Mouse (Mus musculus): ENCODE data around the gene Zmiz1. TPM values are rescaled to one million over a fixed set of nuclear protein-coding genes. Genes with fewer than 3 reads are reported as not detected.

Zmiz1 gene
- polyA plus RNA-seq, 1 experiment from 2014 or later: 80.3 TPM

- Histone ChIP-seq H3K36me3 (peaks cover 19% of the 10 kb centered on the region), H3K27me3 (no peaks in the 10 kb centered on the region), H3K9me3 (no peaks in the 10 kb centered on the region), H3K4me2 (replicated peaks) (no peak overlapping the region), H3K4me3 (replicated peaks) (no peak overlapping the region), H3K4me1 (replicated peaks) (peaks cover 77% of the 10 kb centered on the region), H3K9ac (replicated peaks) (0 out of 2 replicates have a peak overlapping the region, but pooled peaks have one; percentile 0), H3K27ac (peak overlapping the region; percentile 66)
- 80% methylated on average over 11 of the region's 11 CpGs for WGBS
- no peak for ATAC-seq
Observed at GRCm38 (mm10) chr14:25523230-25524110, 64.5 kb downstream of the Zmiz1 start.

- ATAC-seq: no peak
- WGBS: 81% methylated on average over 9 of the region's 9 CpGs
- Histone ChIP-seq H3K36me3 (peaks cover 21% of the 10 kb centered on the region), H3K27me3 (no peaks in the 10 kb centered on the region), H3K4me3 (replicated peaks) (no peak overlapping the region), H3K9me3 (no peaks in the 10 kb centered on the region), H3K4me1 (replicated peaks) (peaks cover 71% of the 10 kb centered on the region), H3K27ac (peak overlapping the region; percentile 64; the same call in 1 of the 2 replicates), H3K9ac (replicated peaks) (no peak overlapping the region), H3K4me2 (replicated peaks) (no peak overlapping the region)
Observed at GRCm38 (mm10) chr14:25524111-25524495, 65.1 kb downstream of the Zmiz1 start.

GRCm38 (mm10) chr14:25524884-25525283, 65.9 kb downstream of the Zmiz1 start:
- WGBS: 89% methylated on average over 4 of the region's 4 CpGs
- H3K36me3 ChIP-seq: peaks cover 21% of the 10 kb centered on the region
- H3K27ac ChIP-seq: peak overlapping the region; percentile 22; the same call in 1 of the 2 replicates
- H3K4me3 ChIP-seq (replicated peaks): no peak overlapping the region
- H3K27me3 ChIP-seq: no peaks in the 10 kb centered on the region
- no peaks in the 10 kb centered on the region for H3K9me3 ChIP-seq
- no peak overlapping the region for H3K9ac ChIP-seq (replicated peaks)
- peaks cover 63% of the 10 kb centered on the region for H3K4me1 ChIP-seq (replicated peaks)
- ATAC-seq: no peak
- no peak overlapping the region for H3K4me2 ChIP-seq (replicated peaks)

- no peak for ATAC-seq
- H3K9me3 ChIP-seq: no peaks in the 10 kb centered on the region
- H3K4me2 ChIP-seq (replicated peaks): no peak overlapping the region
- no peaks in the 10 kb centered on the region for H3K27me3 ChIP-seq
- peaks cover 21% of the 10 kb centered on the region for H3K36me3 ChIP-seq
- H3K27ac ChIP-seq: peak overlapping the region; percentile 22; the same call in 1 of the 2 replicates
- H3K9ac ChIP-seq (replicated peaks): no peak overlapping the region
- peaks cover 61% of the 10 kb centered on the region for H3K4me1 ChIP-seq (replicated peaks)
- no peak overlapping the region for H3K4me3 ChIP-seq (replicated peaks)
- 62% methylated on average over 8 of the region's 8 CpGs for WGBS
Observed at GRCm38 (mm10) chr14:25525729-25526128, 66.7 kb downstream of the Zmiz1 start.

GRCm38 (mm10) chr14:25526872-25527271, 67.9 kb downstream of the Zmiz1 start:
- Histone ChIP-seq H3K27ac (no peak overlapping the region), H3K4me3 (replicated peaks) (no peak overlapping the region), H3K4me2 (replicated peaks) (no peak overlapping the region), H3K36me3 (peaks cover 21% of the 10 kb centered on the region), H3K4me1 (replicated peaks) (peaks cover 57% of the 10 kb centered on the region), H3K9me3 (no peaks in the 10 kb centered on the region), H3K27me3 (no peaks in the 10 kb centered on the region), H3K9ac (replicated peaks) (no peak overlapping the region)
- 91% methylated on average over 8 of the region's 8 CpGs for WGBS
- ATAC-seq: no peak

GRCm38 (mm10) chr14:25527321-25527720, 68.3 kb downstream of the Zmiz1 start:
- Histone ChIP-seq H3K4me3 (replicated peaks) (no peak overlapping the region), H3K4me2 (replicated peaks) (no peak overlapping the region), H3K27ac (0 out of 2 replicates have a peak overlapping the region, but pooled peaks have one; percentile 8), H3K9me3 (no peaks in the 10 kb centered on the region), H3K4me1 (replicated peaks) (peaks cover 52% of the 10 kb centered on the region), H3K36me3 (peaks cover 21% of the 10 kb centered on the region), H3K27me3 (no peaks in the 10 kb centered on the region), H3K9ac (replicated peaks) (no peak overlapping the region)
- no peak for ATAC-seq
- 82% methylated on average over 2 of the region's 2 CpGs for WGBS

- Histone ChIP-seq H3K4me3 (replicated peaks) (no peak overlapping the region), H3K9ac (replicated peaks) (no peak overlapping the region), H3K27ac (peak overlapping the region; percentile 0; the same call in 1 of the 2 replicates), H3K27me3 (no peaks in the 10 kb centered on the region), H3K4me1 (replicated peaks) (peaks cover 27% of the 10 kb centered on the region), H3K4me2 (replicated peaks) (no peak overlapping the region), H3K9me3 (no peaks in the 10 kb centered on the region), H3K36me3 (peaks cover 19% of the 10 kb centered on the region)
- ATAC-seq: no peak
- 88% methylated on average over 4 of the region's 4 CpGs for WGBS
Observed at GRCm38 (mm10) chr14:25530342-25530741, 71.4 kb downstream of the Zmiz1 start.

GRCm38 (mm10) chr14:25530815-25531214, 71.8 kb downstream of the Zmiz1 start:
- Histone ChIP-seq H3K27ac (peak overlapping the region; percentile 51), H3K27me3 (no peaks in the 10 kb centered on the region)
- WGBS: 76% methylated on average over 5 of the region's 5 CpGs

GRCm38 (mm10) chr14:25533010-25533409, 74.0 kb downstream of the Zmiz1 start:
- H3K27ac ChIP-seq: peak overlapping the region; percentile 52; the same call in 1 of the 2 replicates
- H3K9me3 ChIP-seq: no peaks in the 10 kb centered on the region
- H3K4me2 ChIP-seq (replicated peaks): no peak overlapping the region
- peaks cover 19% of the 10 kb centered on the region for H3K4me1 ChIP-seq (replicated peaks)
- no peak for ATAC-seq
- no peak overlapping the region for H3K4me3 ChIP-seq (replicated peaks)
- H3K27me3 ChIP-seq: no peaks in the 10 kb centered on the region
- H3K9ac ChIP-seq (replicated peaks): no peak overlapping the region
- peaks cover 39% of the 10 kb centered on the region for H3K36me3 ChIP-seq
- WGBS: 78% methylated on average over 3 of the region's 3 CpGs

More at GRCm38 (mm10) chr14:25530815-25531214, 71.8 kb downstream of the Zmiz1 start:
- Histone ChIP-seq H3K9me3 (no peaks in the 10 kb centered on the region), H3K4me2 (replicated peaks) (no peak overlapping the region), H3K36me3 (peaks cover 24% of the 10 kb centered on the region), H3K4me1 (replicated peaks) (peaks cover 22% of the 10 kb centered on the region), H3K4me3 (replicated peaks) (no peak overlapping the region), H3K9ac (replicated peaks) (no peak overlapping the region)
- ATAC-seq: no peak

- Histone ChIP-seq H3K4me1 (replicated peaks) (peaks cover 19% of the 10 kb centered on the region), H3K4me3 (replicated peaks) (no peak overlapping the region), H3K27ac (peak overlapping the region; percentile 40; the same call in 1 of the 2 replicates), H3K36me3 (peaks cover 45% of the 10 kb centered on the region), H3K4me2 (replicated peaks) (no peak overlapping the region), H3K9ac (replicated peaks) (no peak overlapping the region), H3K9me3 (no peaks in the 10 kb centered on the region), H3K27me3 (no peaks in the 10 kb centered on the region)
- WGBS: 89% methylated on average over 9 of the region's 9 CpGs
- no peak for ATAC-seq
Observed at GRCm38 (mm10) chr14:25533631-25534395, 74.8 kb downstream of the Zmiz1 start.

GRCm38 (mm10) chr14:25534396-25534769, 75.4 kb downstream of the Zmiz1 start:
- Histone ChIP-seq H3K4me3 (replicated peaks) (no peak overlapping the region), H3K36me3 (peaks cover 47% of the 10 kb centered on the region), H3K9me3 (no peaks in the 10 kb centered on the region), H3K27me3 (no peaks in the 10 kb centered on the region), H3K9ac (replicated peaks) (no peak overlapping the region), H3K4me2 (replicated peaks) (no peak overlapping the region), H3K4me1 (replicated peaks) (peaks cover 22% of the 10 kb centered on the region), H3K27ac (peak overlapping the region; percentile 40; the same call in 1 of the 2 replicates)
- no peak for ATAC-seq
